Mouse (Mus musculus) urinary bladder, postnatal 4 days (tissue): ENCODE data around the gene Vegfa.

Experiments
- DNase-seq, 2 experiments: peaks; one replicate each; pipeline ENCODE4 v3.0.0; 2021 to 2022; ENCODE audit warnings: low spot score in 2 of 2

Gene Vegfa

GRCm38 (mm10) chr17:46051356-46051755 lies 19.2 kb upstream of the Vegfa start:
- DNase-seq = no peak

GRCm38 (mm10) chr17:46049567-46049966 lies 17.4 kb upstream of the Vegfa start:
- DNase-seq = no peak

GRCm38 (mm10) chr17:46048184-46048583 lies 16.0 kb upstream of the Vegfa start:
- no peak for DNase-seq

- no peak for DNase-seq
Observed at GRCm38 (mm10) chr17:46045742-46046141, 13.6 kb upstream of the Vegfa start.

- no peak for DNase-seq
Observed at GRCm38 (mm10) chr17:46044953-46045352, 12.8 kb upstream of the Vegfa start.

GRCm38 (mm10) chr17:46042158-46042557 lies 10.0 kb upstream of the Vegfa start:
- no peak for DNase-seq

GRCm38 (mm10) chr17:46041679-46042078 lies 9.5 kb upstream of the Vegfa start:
- DNase-seq = no peak

GRCm38 (mm10) chr17:46041223-46041622 lies 9.1 kb upstream of the Vegfa start:
- no peak for DNase-seq

- no peak for DNase-seq
Observed at GRCm38 (mm10) chr17:46040561-46040960, 8.4 kb upstream of the Vegfa start.

- DNase-seq = no peak
Observed at GRCm38 (mm10) chr17:46038906-46039305, 6.7 kb upstream of the Vegfa start.

- DNase-seq = no peak
Observed at GRCm38 (mm10) chr17:46036400-46036799, 4.2 kb upstream of the Vegfa start.

- DNase-seq = no peak
Observed at GRCm38 (mm10) chr17:46034110-46034509, 1.9 kb upstream of the Vegfa start.

- no peak for DNase-seq
Observed at GRCm38 (mm10) chr17:46033607-46034006, 1.4 kb upstream of the Vegfa start.

- DNase-seq = no peak
Observed at GRCm38 (mm10) chr17:46033122-46033521, 953 bp upstream of the Vegfa start.

- DNase-seq = peak; percentile 60 to 72
Observed at GRCm38 (mm10) chr17:46031621-46032211, 453 bp downstream of the Vegfa start.

GRCm38 (mm10) chr17:46030731-46031620 lies 1.2 kb downstream of the Vegfa start:
- DNase-seq = peak; percentile 76 to 80

- peak in 1 of 2 experiments; percentile 50 for DNase-seq
Observed at GRCm38 (mm10) chr17:46030323-46030730, 1.8 kb downstream of the Vegfa start.

GRCm38 (mm10) chr17:46029554-46030207 lies 2.5 kb downstream of the Vegfa start:
- no peak for DNase-seq

- no peak for DNase-seq
Observed at GRCm38 (mm10) chr17:46029052-46029553, 3.1 kb downstream of the Vegfa start.

GRCm38 (mm10) chr17:46028210-46029051 lies 3.7 kb downstream of the Vegfa start:
- no peak for DNase-seq
